Mouse (Mus musculus) embryonic fibroblast, embryonic 13.5 days (primary cell): ENCODE results near the gene Stpg3.

ENCODE experiments used
- CTCF ChIP-seq: IDR thresholded peaks from 2 replicates; pipeline ENCODE4 v1.5.1; 2011; ENCODE audit warnings: mild to moderate bottlenecking, control low read depth, low read length, moderate library complexity, borderline replicate concordance; ENCODE audit not compliant: insufficient read depth
- POLR2A ChIP-seq: IDR thresholded peaks from 2 replicates; pipeline ENCODE4 v1.6.1; 2011; ENCODE audit warnings: low read depth, mild to moderate bottlenecking, control low read depth, low read length, moderate library complexity

DNA sequence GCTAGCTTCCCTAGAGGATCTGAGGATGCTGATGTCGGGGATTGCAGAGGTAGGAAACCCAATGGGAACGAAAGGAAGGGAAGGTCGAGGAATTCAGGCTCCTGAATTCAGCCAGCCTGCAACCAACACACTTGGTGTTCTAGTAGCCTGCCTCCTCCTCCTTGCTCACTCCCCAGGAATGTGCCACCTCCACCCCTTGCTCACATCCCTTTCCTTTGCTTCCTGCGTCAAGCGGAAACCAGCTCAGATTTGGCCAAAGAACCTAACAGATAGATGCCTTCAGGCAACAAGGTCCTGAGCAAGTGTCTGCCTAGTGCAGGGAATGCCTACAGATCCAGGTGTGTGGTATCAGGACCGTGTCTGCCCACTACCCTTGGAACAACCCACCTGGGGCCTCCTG, 37.9 kb downstream of the Stpg3 start:
- TF ChIP-seq CTCF, result no peak
- no peak for TF ChIP-seq POLR2A
